Mouse (Mus musculus) limb, embryonic 11.5 days (tissue): ENCODE measurements around the gene Ntsr2. TPM values are rescaled to one million over a fixed set of nuclear protein-coding genes. Genes with fewer than 3 reads are reported as not detected.

Source experiments
- ATAC-seq: fragments of 200-750 bp; cut with Nextera tagmentation; 2 replicates; pipeline ENCODE4 v1.8.0; 2017; ENCODE audit warnings: low read depth; ENCODE audit not compliant: insufficient number of reproducible peaks, low FRiP score, low TSS enrichment
- DNase-seq: peaks from one replicate; pipeline ENCODE4 v3.0.0-alpha.2; 2015; ENCODE audit warnings: low spot score
- H3K27ac ChIP-seq: fragments of 300-500 bp; sonication (generic); replicated peaks from 2 replicates; pipeline ENCODE4 v1.5.1; 2014; ENCODE audit warnings: low read depth, mild to moderate bottlenecking, low read length
- H3K27me3 ChIP-seq: fragments of 300-500 bp; sonication (generic); 2 replicates; pipeline ENCODE4 v1.6.1; 2014; ENCODE audit warnings: mild to moderate bottlenecking, low read length, mixed read lengths; ENCODE audit not compliant: control insufficient read depth, insufficient read depth
- H3K36me3 ChIP-seq: fragments of 300-500 bp; sonication (generic); 2 replicates; pipeline ENCODE4 v1.6.1; 2014; ENCODE audit warnings: mild to moderate bottlenecking, low read length, moderate library complexity, mixed read lengths; ENCODE audit not compliant: control insufficient read depth, insufficient read depth
- H3K4me1 ChIP-seq: fragments of 300-500 bp; sonication (generic); 2 replicates; pipeline ENCODE4 v1.6.1; 2014; ENCODE audit warnings: low read length, mixed read lengths; ENCODE audit not compliant: control insufficient read depth, insufficient read depth
- H3K4me2 ChIP-seq: fragments of 300-500 bp; sonication (generic); 2 replicates; pipeline ENCODE4 v1.6.1; 2014; ENCODE audit warnings: low read depth, mild to moderate bottlenecking, moderate library complexity; ENCODE audit not compliant: severe bottlenecking
- H3K4me3 ChIP-seq: fragments of 300-500 bp; sonication (generic); 2 replicates; pipeline ENCODE4 v1.5.1; 2014; ENCODE audit warnings: low read depth, low read length
- H3K9ac ChIP-seq: fragments of 300-500 bp; sonication (generic); 2 replicates; pipeline ENCODE4 v1.6.1; 2014; ENCODE audit warnings: mild to moderate bottlenecking, low read length
- H3K9me3 ChIP-seq: fragments of 300-500 bp; sonication (generic); 2 replicates; pipeline ENCODE4 v1.6.1; 2016; ENCODE audit warnings: low read length; ENCODE audit not compliant: control insufficient read depth
- WGBS: fragments of 180-500 bp; shearing (Covaris S2); extraction: QIAGEN DNeasy Blood & Tissue Kit; methylation state at CpG from one replicate; pipeline ENCODE4 v1.1.7; 2014; 5-methylcytosine and 5-hydroxymethylcytosine counted together
- polyA plus RNA-seq: library from polyadenylated mRNA; unstranded; fragments of >200 nt; fragmentation: Nextera tagmentation; extraction: Ambion mirVana; gene quantifications from 2 replicates; pipeline ENCODE4 v1.2.1, GENCODE M21; 2014

The Ntsr2 gene
- polyA plus RNA-seq, 1 experiment from 2014 or later: not detected

- WGBS: 78% methylated on average over 7 of the region's 7 CpGs
- no peak overlapping the region for H3K27ac ChIP-seq
- H3K4me1 ChIP-seq: no peaks in the 10 kb centered on the region
- H3K27me3 ChIP-seq: no peaks in the 10 kb centered on the region
- H3K9me3 ChIP-seq: no peaks in the 10 kb centered on the region
- H3K4me2 ChIP-seq: no peak overlapping the region
- ATAC-seq (no peak), DNase-seq (no peak)
- H3K4me3 ChIP-seq: no peak overlapping the region
- no peaks in the 10 kb centered on the region for H3K36me3 ChIP-seq
- H3K9ac ChIP-seq: no peak overlapping the region
These were observed 22.9 kb upstream of the Ntsr2 start for GRCm38 (mm10) chr12:16630152-16630865.

- Histone ChIP-seq H3K27ac (no peak overlapping the region), H3K4me1 (no peaks in the 10 kb centered on the region), H3K4me3 (no peak overlapping the region), H3K4me2 (no peak overlapping the region), H3K27me3 (no peaks in the 10 kb centered on the region), H3K9ac (no peak overlapping the region), H3K9me3 (no peaks in the 10 kb centered on the region), H3K36me3 (no peaks in the 10 kb centered on the region)
- WGBS: 90% methylated on average over 1 of the region's 1 CpGs
- no peak for ATAC-seq
- no peak for DNase-seq
These were observed 22.4 kb upstream of the Ntsr2 start for GRCm38 (mm10) chr12:16630866-16631185.

DNA sequence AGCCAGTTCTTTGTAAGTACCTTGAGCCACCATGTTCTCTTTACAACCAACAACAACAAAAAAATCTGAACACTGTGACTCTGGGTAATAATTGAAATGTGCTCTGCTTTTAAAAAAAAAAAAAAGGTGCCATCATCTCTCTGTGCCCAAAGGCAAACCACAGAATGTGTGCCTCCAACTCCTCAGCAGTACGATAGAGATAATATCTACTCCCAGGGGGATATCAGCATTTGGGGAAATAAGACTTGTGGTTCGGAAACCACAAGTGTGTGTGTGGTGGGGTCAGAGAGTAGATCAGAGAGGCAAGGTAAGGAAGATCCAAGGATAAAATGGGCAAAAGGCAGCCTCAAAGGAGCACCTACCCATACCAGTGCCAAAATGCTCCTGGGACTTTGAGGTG, 21.8 kb upstream of the Ntsr2 start:
- DNase-seq (no peak), ATAC-seq (no peak)
- no peaks in the 10 kb centered on the region for H3K36me3 ChIP-seq
- no peaks in the 10 kb centered on the region for H3K27me3 ChIP-seq
- no peak overlapping the region for H3K9ac ChIP-seq
- no peak overlapping the region for H3K27ac ChIP-seq
- 89% methylated on average over 2 of the region's 2 CpGs for WGBS
- no peaks in the 10 kb centered on the region for H3K4me1 ChIP-seq
- H3K9me3 ChIP-seq: no peaks in the 10 kb centered on the region
- H3K4me2 ChIP-seq: no peak overlapping the region
- H3K4me3 ChIP-seq: no peak overlapping the region

- Histone ChIP-seq H3K9me3 (no peaks in the 10 kb centered on the region), H3K9ac (no peak overlapping the region), H3K4me2 (no peak overlapping the region), H3K36me3 (no peaks in the 10 kb centered on the region), H3K4me1 (no peaks in the 10 kb centered on the region), H3K4me3 (no peak overlapping the region), H3K27me3 (no peaks in the 10 kb centered on the region), H3K27ac (no peak overlapping the region)
- no peak for ATAC-seq
- no peak for DNase-seq
- WGBS: 92% methylated on average over 6 of the region's 6 CpGs
These were observed 19.9 kb upstream of the Ntsr2 start for GRCm38 (mm10) chr12:16633235-16633634.

GRCm38 (mm10) chr12:16634075-16634813, 18.9 kb upstream of the Ntsr2 start:
- H3K4me2 ChIP-seq: no peak overlapping the region
- H3K27me3 ChIP-seq: no peaks in the 10 kb centered on the region
- H3K9ac ChIP-seq: no peak overlapping the region
- no peaks in the 10 kb centered on the region for H3K36me3 ChIP-seq
- no peak overlapping the region for H3K27ac ChIP-seq
- peak; percentile 70 for DNase-seq
- H3K4me1 ChIP-seq: no peaks in the 10 kb centered on the region
- WGBS: 61% methylated on average over 14 of the region's 14 CpGs
- no peak overlapping the region for H3K4me3 ChIP-seq
- no peak for ATAC-seq
- H3K9me3 ChIP-seq: no peaks in the 10 kb centered on the region

- Histone ChIP-seq H3K9ac (no peak overlapping the region), H3K4me1 (no peaks in the 10 kb centered on the region), H3K9me3 (no peaks in the 10 kb centered on the region), H3K27me3 (no peaks in the 10 kb centered on the region), H3K4me3 (no peak overlapping the region), H3K36me3 (no peaks in the 10 kb centered on the region), H3K27ac (no peak overlapping the region), H3K4me2 (no peak overlapping the region)
- DNase-seq (no peak), ATAC-seq (no peak)
- WGBS: 75% methylated on average over 6 of the region's 6 CpGs
These were observed 17.4 kb upstream of the Ntsr2 start for GRCm38 (mm10) chr12:16635816-16636215.

- no peak for ATAC-seq
- no peak overlapping the region for H3K9ac ChIP-seq
- no peak overlapping the region for H3K27ac ChIP-seq
- H3K4me2 ChIP-seq: no peak overlapping the region
- H3K4me3 ChIP-seq: no peak overlapping the region
- H3K4me1 ChIP-seq: 0 out of 2 replicates have a peak, but pooled peaks cover 3% of the 10 kb centered on the region
- no peaks in the 10 kb centered on the region for H3K36me3 ChIP-seq
- H3K9me3 ChIP-seq: no peaks in the 10 kb centered on the region
- WGBS: 73% methylated on average over 12 of the region's 12 CpGs
- no peaks in the 10 kb centered on the region for H3K27me3 ChIP-seq
- peak; percentile 47 for DNase-seq
These were observed 14.0 kb upstream of the Ntsr2 start for GRCm38 (mm10) chr12:16639078-16639771.

GRCm38 (mm10) chr12:16640075-16640474, 13.1 kb upstream of the Ntsr2 start:
- no peaks in the 10 kb centered on the region for H3K27me3 ChIP-seq
- H3K27ac ChIP-seq: no peak overlapping the region
- no peak overlapping the region for H3K4me3 ChIP-seq
- no peak overlapping the region for H3K9ac ChIP-seq
- ATAC-seq (no peak), DNase-seq (no peak)
- no peaks in the 10 kb centered on the region for H3K9me3 ChIP-seq
- H3K4me1 ChIP-seq: 0 out of 2 replicates have a peak, but pooled peaks cover 3% of the 10 kb centered on the region
- no peaks in the 10 kb centered on the region for H3K36me3 ChIP-seq
- H3K4me2 ChIP-seq: no peak overlapping the region
- WGBS: 87% methylated on average over 6 of the region's 6 CpGs
